Mouse (Mus musculus) CH12.LX (cell line): ENCODE measurements around the gene B230217C12Rik. TPM values are rescaled to one million over a fixed set of nuclear protein-coding genes. Genes with fewer than 3 reads are reported as not detected.

Experiments
- DNase-seq: peaks from one replicate; pipeline ENCODE4 v3.0.0-alpha.2; 2013; ENCODE audit errors: extremely low read depth
- H3K27ac ChIP-seq: 2 replicates; pipeline ENCODE4 v1.5.1; 2012; ENCODE audit warnings: low read depth, mild to moderate bottlenecking, control low read depth, moderate library complexity; ENCODE audit not compliant: insufficient read depth
- H3K27me3 ChIP-seq: replicated peaks from 2 replicates; pipeline ENCODE3; 2012; ENCODE audit warnings: inconsistent platforms
- H3K36me3 ChIP-seq, 2 experiments: replicated peaks in 1 of 2; 2 replicates each; pipeline versions ENCODE3 to v1.6.1; 2012; ENCODE audit warnings: inconsistent platforms in 1 of 2, low read length in 1 of 2, mild to moderate bottlenecking in 1 of 2, mixed read lengths in 1 of 2, moderate library complexity in 1 of 2; ENCODE audit not compliant: control insufficient read depth in 1 of 2, insufficient read depth in 1 of 2
- H3K4me1 ChIP-seq, 2 experiments: 2 replicates each; pipeline ENCODE4 v1.6.1; 2012; ENCODE audit warnings: inconsistent platforms in 1 of 2, moderate library complexity in 1 of 2; ENCODE audit not compliant: insufficient read depth in 2 of 2, control insufficient read depth in 1 of 2
- H3K4me2 ChIP-seq: 2 replicates; pipeline ENCODE4 v1.6.1; 2012; ENCODE audit warnings: low read depth, mild to moderate bottlenecking, control low read depth; ENCODE audit not compliant: poor library complexity, insufficient read depth, severe bottlenecking
- H3K4me3 ChIP-seq, 3 experiments: fragments of 150-350 bp in 1 of 3; sonication (generic) in 1 of 3; replicated peaks in 1 of 3; 2 replicates each; pipeline versions ENCODE3 to v1.5.1; 2011 to 2012; ENCODE audit warnings: low read depth in 2 of 3, low read length in 2 of 3, mild to moderate bottlenecking in 2 of 3, moderate library complexity in 2 of 3, control low read depth in 1 of 3, improper control_type of control experiment in 1 of 3, inconsistent platforms in 1 of 3, mixed read lengths in 1 of 3; ENCODE audit not compliant: poor library complexity in 1 of 3
- H3K79me2 ChIP-seq: replicated peaks from 2 replicates; pipeline ENCODE4 v1.6.1; 2012; ENCODE audit warnings: mild to moderate bottlenecking, moderate library complexity; ENCODE audit not compliant: control insufficient read depth, poor library complexity, insufficient read depth, severe bottlenecking; ENCODE audit errors: extremely low read depth
- H3K9ac ChIP-seq: 2 replicates; pipeline ENCODE4 v1.6.1; 2012; ENCODE audit warnings: low read depth, mild to moderate bottlenecking, control low read depth, moderate library complexity; ENCODE audit not compliant: insufficient read depth
- H3K9me3 ChIP-seq: replicated peaks from 2 replicates; pipeline ENCODE3; 2012; ENCODE audit warnings: low read length, inconsistent platforms, mixed read lengths
- BHLHE40 ChIP-seq: IDR thresholded peaks from 2 replicates; pipeline ENCODE4 v1.6.1; 2011; ENCODE audit warnings: mild to moderate bottlenecking, low read depth, low read length, improper control_type of control experiment
- CTCF ChIP-seq, 2 experiments: IDR thresholded peaks in 1 of 2; conservative IDR thresholded peaks in 1 of 2; 2 replicates each; pipeline ENCODE4 v1.5.1; 2011 to 2012; ENCODE audit warnings: low read depth in 2 of 2, low read length in 2 of 2, improper control_type of control experiment in 1 of 2, inconsistent platforms in 1 of 2, mild to moderate bottlenecking in 1 of 2, moderate library complexity in 1 of 2
- ELF1 ChIP-seq: IDR thresholded peaks from 2 replicates; pipeline ENCODE4 v1.6.1; 2014; ENCODE audit warnings: low read depth, mild to moderate bottlenecking, inconsistent platforms, low read length, improper control_type of control experiment
- EP300 ChIP-seq: IDR thresholded peaks from 2 replicates; pipeline ENCODE4 v1.6.1; 2011; ENCODE audit warnings: low read length, improper control_type of control experiment
- GABPA ChIP-seq: IDR thresholded peaks from 2 replicates; pipeline ENCODE4 v1.6.1; 2012; ENCODE audit warnings: low read depth, low read length, improper control_type of control experiment, inconsistent platforms; ENCODE audit not compliant: insufficient replicate concordance
- IRF4 ChIP-seq: IDR thresholded peaks from 2 replicates; pipeline ENCODE4 v1.6.1; 2014; ENCODE audit warnings: low read depth, mild to moderate bottlenecking, inconsistent platforms, low read length, improper control_type of control experiment
- JUND ChIP-seq: conservative IDR thresholded peaks from 2 replicates; pipeline ENCODE4 v1.6.1; 2011; ENCODE audit warnings: low read depth, low read length, improper control_type of control experiment
- KAT2A ChIP-seq: IDR thresholded peaks from 2 replicates; pipeline ENCODE4 v1.6.1; 2012; ENCODE audit warnings: low read length, improper control_type of control experiment, inconsistent platforms; ENCODE audit not compliant: insufficient replicate concordance
- MAFK ChIP-seq: IDR thresholded peaks from 2 replicates; pipeline ENCODE4 v1.6.1; 2011; ENCODE audit warnings: low read length, improper control_type of control experiment; ENCODE audit not compliant: insufficient replicate concordance
- MAX ChIP-seq: IDR thresholded peaks from 2 replicates; pipeline ENCODE4 v1.6.1; 2011; ENCODE audit warnings: low read length, improper control_type of control experiment
- MXI1 ChIP-seq: IDR thresholded peaks from 2 replicates; pipeline ENCODE4 v1.6.1; 2011; ENCODE audit warnings: mild to moderate bottlenecking, low read depth, low read length, improper control_type of control experiment
- MYC ChIP-seq: IDR thresholded peaks from 2 replicates; pipeline ENCODE4 v1.6.1; 2011; ENCODE audit warnings: low read depth, mild to moderate bottlenecking, improper control_type of control experiment, low read length
- NELFE ChIP-seq: IDR thresholded peaks from 2 replicates; pipeline ENCODE4 v1.6.1; 2011; ENCODE audit warnings: low read depth, low read length, improper control_type of control experiment
- NRF1 ChIP-seq: IDR thresholded peaks from 2 replicates; pipeline ENCODE4 v1.6.1; 2014; ENCODE audit warnings: low read depth, mild to moderate bottlenecking, inconsistent platforms, low read length, improper control_type of control experiment, moderate library complexity
- RAD21 ChIP-seq: IDR thresholded peaks from 2 replicates; pipeline ENCODE4 v1.6.1; 2011; ENCODE audit warnings: low read depth, mild to moderate bottlenecking, low read length, improper control_type of control experiment, moderate library complexity
- RCOR1 ChIP-seq: conservative IDR thresholded peaks from 2 replicates; pipeline ENCODE4 v1.6.1; 2012; ENCODE audit warnings: low read depth, mild to moderate bottlenecking, inconsistent platforms, low read length, improper control_type of control experiment
- SIN3A ChIP-seq: IDR thresholded peaks from 2 replicates; pipeline ENCODE4 v1.6.1; 2012; ENCODE audit warnings: low read length, improper control_type of control experiment, inconsistent platforms
- TBP ChIP-seq: conservative IDR thresholded peaks from 2 replicates; pipeline ENCODE4 v1.6.1; 2011; ENCODE audit warnings: low read depth, low read length, improper control_type of control experiment
- TCF12 ChIP-seq: IDR thresholded peaks from 2 replicates; pipeline ENCODE4 v1.6.1; 2014; ENCODE audit warnings: low read depth, mild to moderate bottlenecking, inconsistent platforms, low read length, improper control_type of control experiment
- ZKSCAN1 ChIP-seq: IDR thresholded peaks from 2 replicates; pipeline ENCODE4 v1.6.1; 2012; ENCODE audit warnings: low read depth, inconsistent platforms, low read length, improper control_type of control experiment, borderline replicate concordance
- ZNF384 ChIP-seq: IDR thresholded peaks from 2 replicates; pipeline ENCODE4 v1.6.1; 2012; ENCODE audit warnings: low read depth, low read length, improper control_type of control experiment, inconsistent platforms
- dilution Hi-C: fragments of 300-500 bp; cut with MboI; formaldehyde crosslinking; loops from 2 replicates; pipeline ENCODE4 v1.14.3; 2020; ENCODE audit warnings: low sequenced_read_pairs; ENCODE audit not compliant: extremely low pct_unique_long_range_greater_than_20kb, extremely low pct_ligation_motif_present
- in situ Hi-C: fragments of 300-500 bp; cut with MboI; formaldehyde crosslinking; loops from 3 replicates; pipeline ENCODE4 v1.14.3; 2019; ENCODE audit warnings: low sequenced_read_pairs, low pct_ligation_motif_present, low pct_unique_long_range_greater_than_20kb, mixed read lengths
- polyA plus RNA-seq: library from polyadenylated mRNA; unstranded; fragments of >175 nt; gene quantifications from 2 replicates; pipeline ENCODE4 v1.2.1, GENCODE M21; 2012; ENCODE audit warnings: low read depth; ENCODE audit not compliant: insufficient read length
- total RNA-seq, 2 experiments: library from RNA; depleted of rRNA; stranded (reverse); fragments of 300-350 nt in 1 of 2; fragments of >200 nt in 1 of 2; gene quantifications; 2 replicates each; pipeline ENCODE4 v1.2.3; 2012 to 2014

B230217C12Rik gene
- total and polyA plus RNA-seq, 3 experiments = 4.6 to 14.0 (median 11.9) TPM

DNA sequence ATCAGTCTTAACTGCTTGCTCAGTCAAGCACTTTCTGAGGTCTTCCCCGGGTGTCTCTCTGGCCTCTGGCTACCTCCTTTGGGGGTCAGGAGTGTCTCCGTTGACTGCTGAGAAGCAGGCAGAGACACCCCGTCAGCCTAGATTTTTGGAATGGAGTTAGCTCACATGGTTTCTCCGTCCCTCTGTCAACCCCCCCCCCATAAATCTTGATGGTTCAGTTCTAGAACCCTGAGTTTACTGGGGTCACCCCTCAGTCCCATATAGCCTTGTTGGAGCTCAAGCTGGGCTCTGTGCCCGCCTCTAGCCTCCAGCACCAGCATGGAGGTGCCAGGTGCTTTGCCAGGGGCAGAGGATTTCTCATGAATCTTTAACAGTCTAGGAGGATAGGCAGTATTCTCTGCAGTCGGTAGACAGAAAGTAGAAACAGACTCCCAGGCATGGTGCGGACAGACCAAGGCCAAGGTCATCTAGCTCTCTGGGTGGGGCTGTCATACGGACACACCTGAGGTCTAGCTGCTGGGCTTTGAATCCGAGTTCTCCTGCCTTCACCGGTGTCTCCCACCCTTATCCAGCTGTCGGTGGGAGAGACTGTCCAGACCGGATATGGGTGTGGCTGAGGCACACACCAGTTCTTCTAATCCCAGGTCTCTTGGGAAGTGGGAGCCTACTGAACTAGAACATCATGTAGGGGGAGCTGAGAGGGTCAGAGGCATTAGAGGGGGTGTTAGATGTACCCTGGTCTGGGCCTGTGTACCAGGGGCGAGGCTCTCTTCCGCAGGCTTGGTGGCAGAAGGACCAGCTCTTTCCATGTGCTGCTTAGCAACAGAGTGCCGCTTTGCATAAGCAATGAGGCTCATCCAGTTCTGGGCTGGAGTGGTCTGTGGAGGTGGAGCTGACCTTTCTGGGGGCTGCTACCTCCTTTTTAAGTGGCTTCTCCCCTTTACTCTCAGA is 34.6 kb upstream of the B230217C12Rik start:
- no peak overlapping the region for H3K4me2 ChIP-seq
- no peaks in the 10 kb centered on the region for H3K27me3 ChIP-seq
- peaks cover 5 to 48% of the 10 kb centered on the region in 2 experiments for H3K36me3 ChIP-seq
- no peak overlapping the region for H3K9ac ChIP-seq
- H3K79me2 ChIP-seq = no peaks in the 10 kb centered on the region
- TF ChIP-seq NELFE = no peak
- no peak for TF ChIP-seq MYC
- TF ChIP-seq, all 38 proteins: peak for 0
- H3K4me1 ChIP-seq = peaks cover 37 to 80% of the 10 kb centered on the region in 2 experiments
- no peaks in the 10 kb centered on the region for H3K9me3 ChIP-seq
- DNase-seq = no peak
- in situ Hi-C loops (no loop called here), dilution Hi-C loops (no loop called here)
- H3K27ac ChIP-seq = no peak overlapping the region
- no peak overlapping the region for H3K4me3 ChIP-seq

- Histone ChIP-seq H3K4me2 (no peak overlapping the region), H3K79me2 (no peaks in the 10 kb centered on the region), H3K27ac (no peak overlapping the region), H3K4me3 (no peak overlapping the region), H3K27me3 (no peaks in the 10 kb centered on the region), H3K9me3 (no peaks in the 10 kb centered on the region), H3K9ac (no peak overlapping the region), H3K36me3 (peaks cover 5 to 53% of the 10 kb centered on the region in 2 experiments), H3K4me1 (peaks cover 33 to 76% of the 10 kb centered on the region in 2 experiments)
- dilution Hi-C loops = no loop called here
- TF ChIP-seq GABPA (no peak), JUND (no peak), MXI1 (no peak), MAX (no peak), NRF1 (no peak), ELF1 (no peak), SIN3A (no peak), MAFK (no peak), TCF12 (no peak), ZKSCAN1 (no peak), TBP (no peak), KAT2A (no peak), ZNF384 (no peak), RAD21 (no peak), EP300 (no peak), RCOR1 (no peak), CTCF (conservative IDR thresholded peaks at IDR 0.05 in 1 of 2, IDR thresholded peaks at IDR 0.05 in 1 of 2; ENCODE audit: low read depth in 2 of 2, low read length in 2 of 2) (no peak), BHLHE40 (no peak), IRF4 (no peak)
- DNase-seq = no peak
- in situ Hi-C loops = no loop called here
Measured at GRCm38 (mm10) chr11:97806613-97806964, 34.0 kb upstream of the B230217C12Rik start.
